Mouse (Mus musculus) frontal cortex, adult 2 months (tissue): ENCODE results near the gene Slc38a7. TPM values are rescaled to one million over a fixed set of nuclear protein-coding genes. Genes with fewer than 3 reads are reported as not detected.
"Not testable (repeated sequence)": the region's sequence is repeated elsewhere in the genome, so short reads cannot be mapped to it uniquely, and the experiment has no call there.

Source experiments
- DNase-seq, 2 experiments: peaks; one replicate each; pipeline ENCODE4 v3.0.0; 2022; ENCODE audit warnings: low spot score in 1 of 2; ENCODE audit errors: extremely low spot score in 1 of 2
- polyA plus RNA-seq: library from polyadenylated mRNA; depleted of rRNA; stranded (reverse); fragments of >200 nt; gene quantifications from 2 replicates; pipeline ENCODE4 v1.2.3, GENCODE M21; 2012; rRNA removed

Slc38a7 gene
- polyA plus RNA-seq, 1 experiment: 27.6 TPM

DNA sequence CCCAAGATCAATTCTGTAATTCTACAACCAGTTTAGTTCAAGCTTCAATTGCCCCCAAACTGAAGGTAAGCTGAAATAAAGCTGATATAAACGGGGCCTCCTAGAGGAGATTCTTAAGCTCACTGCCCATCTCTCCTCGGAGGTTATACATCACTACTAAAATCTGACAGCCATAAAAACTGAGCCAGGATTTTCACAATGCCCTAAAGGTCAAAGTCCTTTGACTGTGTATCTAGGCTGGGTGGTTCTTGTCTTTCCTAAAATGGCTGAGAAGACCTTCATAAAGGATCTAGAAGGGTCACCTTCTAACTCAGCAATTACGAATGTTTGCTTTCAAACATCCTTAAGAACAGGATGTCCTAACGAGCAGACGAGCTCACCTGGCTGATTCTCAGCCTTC is 44.2 kb downstream of the Slc38a7 start:
- no peak for DNase-seq

DNA sequence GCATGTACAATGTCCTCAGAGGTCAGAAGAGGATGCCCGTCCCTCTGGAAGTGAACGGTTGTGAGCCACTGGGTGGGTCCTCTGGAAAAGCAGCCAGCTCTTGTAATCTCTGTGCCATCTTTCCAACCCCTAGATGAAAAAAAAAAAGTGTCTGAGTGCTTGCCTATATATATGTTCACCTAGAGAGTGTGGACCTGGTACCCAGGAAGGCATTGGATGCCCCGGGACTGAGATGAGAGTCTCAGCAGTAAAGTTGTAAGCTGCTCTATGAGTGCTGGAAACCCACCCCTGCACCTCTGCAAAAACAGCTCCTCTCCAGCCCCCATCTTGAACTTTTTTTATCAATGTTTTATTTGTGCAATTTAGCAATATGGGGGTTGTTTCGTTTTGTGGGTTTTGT is 44.7 kb downstream of the Slc38a7 start:
- DNase-seq: no peak

DNA sequence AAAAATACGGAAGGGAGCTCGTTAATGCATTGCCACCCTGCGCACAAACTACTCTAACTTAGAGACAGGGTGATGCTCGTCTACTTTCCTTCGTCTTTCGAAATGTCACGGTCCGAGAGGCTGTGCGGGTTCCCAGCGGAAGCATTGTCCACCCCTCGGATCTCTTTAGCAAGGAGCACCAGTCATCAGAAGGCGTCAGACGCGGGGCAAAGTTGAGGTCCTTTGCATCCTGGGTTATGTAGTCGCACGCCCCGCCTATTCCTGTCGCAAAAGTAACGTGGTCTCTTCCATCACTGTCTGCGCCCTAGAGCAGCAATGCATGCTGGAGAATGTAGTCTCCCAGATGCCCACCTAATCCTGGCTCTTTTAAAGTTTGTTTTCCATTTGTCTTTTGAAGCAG is 45.5 kb downstream of the Slc38a7 start:
- DNase-seq: peak; percentile 97 to 98

DNA sequence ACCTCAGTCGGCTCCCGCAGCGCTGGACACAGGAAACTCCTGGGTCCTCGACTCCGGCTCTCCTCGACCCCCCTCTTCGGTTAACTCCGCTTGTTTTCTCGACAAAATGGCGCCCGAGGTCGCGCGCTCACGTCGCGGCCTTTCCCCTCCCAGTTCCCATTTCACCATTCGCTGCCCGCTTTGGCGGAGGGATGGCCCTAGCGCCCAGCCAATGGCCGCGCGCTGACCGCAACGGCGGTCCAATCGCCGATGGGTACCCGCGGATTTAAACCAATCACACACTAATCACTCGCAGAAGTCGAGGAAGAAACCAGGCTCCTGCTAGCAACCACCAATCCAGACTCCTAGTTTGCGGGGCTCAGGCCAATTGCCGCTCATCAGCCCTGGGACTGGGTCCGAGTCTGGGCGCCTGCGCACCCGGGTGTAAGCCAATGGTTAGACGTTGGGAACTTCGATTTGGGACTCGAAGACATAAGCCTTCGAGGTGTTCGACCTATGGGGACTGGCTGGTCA is 46.0 kb downstream of the Slc38a7 start, which contains the start of gene Cnot1:
Cnot1 (minus strand) TSS at position 134 of the 513 bp plus-strand sequence.
- peak; percentile 98 to 99 for DNase-seq

DNA sequence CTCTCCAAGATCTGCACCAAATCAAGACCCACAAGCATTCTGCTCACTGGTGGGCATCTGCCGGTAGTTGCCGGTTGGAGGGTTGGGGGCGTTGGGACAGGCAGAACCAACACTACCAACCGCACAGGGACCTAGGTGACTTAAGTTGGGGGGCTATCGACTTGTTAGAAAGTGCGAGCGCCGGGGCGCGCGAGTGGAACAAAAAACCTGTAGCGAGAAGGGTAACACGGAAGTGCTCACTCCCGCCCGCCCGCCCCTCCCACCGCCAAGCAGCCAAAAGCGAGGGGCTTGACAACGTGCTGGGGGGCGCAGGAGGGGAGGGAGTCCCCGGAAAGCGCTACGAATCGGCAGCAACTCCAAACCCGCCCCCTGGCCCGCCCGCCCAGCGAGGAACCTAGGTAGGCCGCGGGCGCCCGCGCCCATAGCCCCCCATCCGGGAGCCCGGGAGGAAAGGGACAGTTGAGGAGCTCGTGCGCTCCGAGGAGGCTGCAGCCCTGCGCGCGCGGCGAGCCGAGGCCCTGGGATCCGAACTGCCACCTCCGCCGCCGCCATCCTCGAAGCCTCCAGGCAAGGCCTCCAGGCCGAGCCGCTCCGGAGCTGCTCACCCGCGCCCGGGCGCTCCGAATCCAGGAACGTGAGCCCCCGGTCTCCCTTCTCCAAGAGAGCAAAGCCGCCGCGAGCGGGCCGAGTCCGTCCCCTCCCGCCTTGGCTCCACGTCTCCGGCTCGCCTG is 46.7 kb downstream of the Slc38a7 start:
- DNase-seq: no peak

DNA sequence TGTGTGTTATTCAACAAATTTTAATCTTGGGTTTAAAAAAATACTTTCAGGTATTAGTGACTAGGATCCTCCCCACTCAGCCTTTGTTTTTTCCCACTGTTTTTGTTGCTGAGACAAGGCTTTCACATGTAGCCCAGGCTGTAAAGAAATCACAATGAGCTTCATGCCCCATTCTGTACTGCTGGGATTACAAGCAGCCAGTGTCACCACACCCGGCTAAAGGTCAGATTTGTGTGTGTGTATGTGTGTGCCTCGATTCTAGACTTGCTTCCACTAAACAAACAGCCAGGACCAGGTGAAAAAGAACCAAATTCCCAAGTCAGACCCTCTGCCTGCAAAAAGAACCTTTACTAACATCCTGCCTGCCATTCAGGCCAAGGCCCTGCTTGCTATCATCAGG is 47.9 kb downstream of the Slc38a7 start:
- no peak for DNase-seq

DNA sequence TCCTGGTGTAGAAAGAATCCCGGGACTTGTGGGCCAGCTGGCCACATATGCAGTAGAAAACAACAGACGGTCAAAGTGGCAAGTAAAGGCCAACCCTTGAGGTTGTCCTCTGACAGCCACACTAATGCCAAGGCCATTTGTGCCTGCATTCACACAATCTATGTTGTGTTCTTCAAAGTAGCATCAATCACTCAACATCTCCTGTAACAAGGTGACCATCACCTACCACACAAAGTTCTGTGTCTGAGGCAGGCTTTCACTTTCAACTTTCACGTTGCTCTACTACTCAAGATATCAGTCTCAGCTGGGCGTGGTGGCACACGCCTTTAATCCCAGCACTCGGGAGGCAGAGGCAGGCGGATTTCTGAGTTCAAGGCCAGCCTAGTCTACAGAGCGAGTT is 51.1 kb downstream of the Slc38a7 start:
- no peak for DNase-seq

DNA sequence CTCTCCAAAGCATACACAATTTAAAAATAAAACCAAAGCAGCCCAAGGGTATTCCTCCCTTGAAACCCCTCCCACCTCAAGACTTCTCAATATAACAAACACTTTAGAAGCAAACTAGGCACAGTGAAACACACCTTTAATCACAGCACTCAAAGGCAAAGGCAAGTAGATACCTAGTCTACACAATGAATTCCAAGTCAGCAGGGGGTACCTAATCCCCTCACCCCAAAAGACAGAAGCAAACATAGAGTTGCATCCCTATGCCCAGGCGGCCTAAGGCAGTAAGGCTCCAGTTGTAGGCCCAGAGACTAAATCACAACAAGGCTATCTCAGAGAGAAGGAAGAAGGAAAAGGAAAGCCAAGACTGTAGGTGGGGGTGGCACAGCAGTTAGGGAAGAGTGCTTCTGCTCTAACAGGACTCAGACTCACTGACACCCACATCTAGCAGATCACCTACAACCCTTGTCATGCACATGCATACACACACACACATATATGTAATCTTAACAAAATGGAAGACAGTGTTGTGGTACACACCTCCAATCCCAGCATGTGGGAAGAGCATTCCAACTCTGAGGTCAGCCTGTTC is 51.8 kb downstream of the Slc38a7 start:
- no peak for DNase-seq

DNA sequence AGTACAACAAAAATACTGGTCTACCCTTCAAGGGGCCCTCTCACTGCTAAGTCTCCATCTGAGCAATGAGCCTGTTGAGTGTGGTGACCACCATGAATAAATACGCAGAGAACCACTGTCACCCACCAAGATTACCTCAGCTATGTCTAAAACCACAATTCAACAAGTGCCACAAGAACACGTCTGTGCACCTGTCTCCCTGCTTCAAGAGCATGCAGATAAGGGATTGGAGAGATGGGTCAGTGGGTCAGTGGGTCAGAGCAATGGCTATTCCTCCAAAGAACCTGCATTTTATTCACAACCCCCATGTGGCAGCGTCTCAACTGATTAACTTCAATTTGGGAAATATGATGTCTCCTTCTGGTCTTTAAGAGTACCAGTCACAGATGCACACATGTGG is 53.0 kb downstream of the Slc38a7 start:
- DNase-seq: no peak

DNA sequence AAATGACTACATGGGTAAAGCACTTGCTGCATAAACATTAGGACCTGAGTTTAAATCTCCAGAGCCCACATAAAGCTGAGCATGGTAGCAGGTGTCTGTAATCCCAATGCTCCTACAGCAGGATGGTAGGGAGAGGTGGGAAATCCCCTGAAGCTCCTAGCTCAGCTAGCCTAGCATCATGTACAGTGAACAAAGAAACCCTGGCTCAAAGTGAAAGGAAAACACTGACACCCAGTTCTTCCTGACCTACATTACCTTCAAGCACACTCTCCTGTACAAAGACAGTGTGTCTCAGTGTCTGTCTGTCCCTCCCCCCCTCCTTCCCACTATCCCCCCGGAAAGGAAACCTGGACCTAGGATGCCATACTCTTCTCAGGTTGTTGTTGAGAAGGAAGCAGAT is 53.4 kb downstream of the Slc38a7 start:
- no peak for DNase-seq

DNA sequence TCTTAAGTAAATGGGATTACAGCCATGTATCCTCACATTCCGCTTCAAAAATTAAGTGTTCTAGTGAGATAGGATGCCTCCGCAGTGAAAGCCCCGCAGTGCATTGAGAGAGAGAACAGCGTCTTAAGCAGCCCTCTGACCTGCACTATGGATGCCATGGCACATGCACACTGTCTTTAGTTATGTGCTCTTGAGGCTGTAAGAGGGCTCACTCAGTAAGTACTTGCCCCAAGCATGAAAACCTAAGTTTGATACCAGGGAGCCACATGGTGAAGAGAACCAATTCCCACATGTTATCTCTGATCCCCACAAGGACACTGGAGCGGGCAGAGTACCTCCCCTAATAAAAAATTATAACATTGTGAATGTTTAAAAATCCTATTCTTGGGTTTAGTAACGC is 54.2 kb downstream of the Slc38a7 start:
- no peak for DNase-seq

DNA sequence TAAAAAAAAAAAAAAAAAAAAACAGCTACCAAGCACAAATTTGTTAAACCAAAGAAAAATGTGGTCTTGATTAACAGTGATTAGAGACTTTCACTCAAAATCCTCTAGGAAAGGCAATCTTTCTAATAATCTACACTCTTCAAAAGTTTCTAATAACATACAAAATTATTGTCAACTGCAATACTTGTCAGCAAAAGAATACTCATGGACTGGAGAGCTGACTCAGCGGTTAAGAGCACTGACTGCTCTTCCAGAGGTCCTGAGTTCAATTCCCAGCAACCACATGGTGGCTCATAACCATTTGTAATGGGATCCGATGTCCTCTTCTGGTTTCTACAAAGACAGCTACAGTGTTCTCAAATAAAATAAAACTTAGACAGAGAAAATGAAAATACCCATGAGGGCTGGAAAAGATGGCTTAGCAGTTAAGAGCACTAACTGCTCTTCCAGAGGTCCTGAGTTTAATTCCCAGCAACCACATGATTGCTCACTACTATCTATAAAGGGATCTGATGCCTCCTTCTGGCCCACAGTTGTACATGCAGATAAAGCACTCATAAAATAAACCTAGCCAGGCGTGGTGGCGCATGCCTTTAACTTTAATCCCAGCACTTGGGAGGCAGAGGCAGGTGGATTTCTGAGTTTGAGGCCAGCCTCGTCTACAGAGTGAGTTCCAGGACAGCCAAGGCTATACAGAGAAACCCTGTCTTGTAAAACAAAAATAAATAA is 57.8 kb downstream of the Slc38a7 start:
- DNase-seq: not testable (repeated sequence)

Other genes with a start within 250 kb of the Slc38a7 start
- gene Gins3, start 220.1 kb downstream of the Slc38a7 start, polyA plus RNA-seq: 2.6 and 2.7 TPM in 2 replicates
- 2,429 and 2,489 TPM in 2 replicates for gene Ndrg4, start 176.6 kb downstream of the Slc38a7 start, polyA plus RNA-seq
- 27.7 and 35.3 TPM in 2 replicates for gene Setd6, start 137.7 kb downstream of the Slc38a7 start, polyA plus RNA-seq
- 62.9 and 64.7 TPM in 2 replicates for gene Cnot1, start 46.1 kb downstream of the Slc38a7 start, polyA plus RNA-seq
- 75.9 and 88.6 TPM in 2 replicates for gene Sap18b, start 28.2 kb downstream of the Slc38a7 start, polyA plus RNA-seq
- 202 and 213 TPM in 2 replicates for gene Got2, start 35.0 kb upstream of the Slc38a7 start, polyA plus RNA-seq